Mouse (Mus musculus) forebrain, embryonic 15.5 days (tissue): ENCODE data around the gene Fbxw9. TPM values are rescaled to one million over a fixed set of nuclear protein-coding genes. Genes with fewer than 3 reads are reported as not detected.

Source experiments
- ATAC-seq: fragments of 200-750 bp; cut with Nextera tagmentation; replicated peaks from 2 replicates; pipeline ENCODE4 v1.8.0; 2017; ENCODE audit warnings: mild to moderate bottlenecking, moderate TSS enrichment, moderate library complexity
- H3K27ac ChIP-seq: fragments of 300-500 bp; sonication (generic); replicated peaks from 2 replicates; pipeline ENCODE4 v1.5.1; 2015; ENCODE audit warnings: mild to moderate bottlenecking, inconsistent platforms
- H3K27me3 ChIP-seq: fragments of 300-500 bp; sonication (generic); 2 replicates; pipeline ENCODE4 v1.6.1; 2015; ENCODE audit warnings: inconsistent platforms
- H3K36me3 ChIP-seq: fragments of 300-500 bp; sonication (generic); 2 replicates; pipeline ENCODE4 v1.6.1; 2015; ENCODE audit warnings: mild to moderate bottlenecking, inconsistent platforms
- H3K4me1 ChIP-seq: fragments of 300-500 bp; sonication (generic); 2 replicates; pipeline ENCODE4 v1.6.1; 2015; ENCODE audit warnings: inconsistent platforms
- H3K4me2 ChIP-seq: fragments of 300-500 bp; sonication (generic); replicated peaks from 2 replicates; pipeline ENCODE4 v1.6.1; 2015; ENCODE audit warnings: mild to moderate bottlenecking, inconsistent platforms
- H3K4me3 ChIP-seq: fragments of 300-500 bp; sonication (generic); 2 replicates; pipeline ENCODE4 v1.5.1; 2015; ENCODE audit warnings: mild to moderate bottlenecking, inconsistent platforms
- H3K9ac ChIP-seq: fragments of 300-500 bp; sonication (generic); replicated peaks from 2 replicates; pipeline ENCODE4 v1.6.1; 2015; ENCODE audit warnings: mild to moderate bottlenecking, inconsistent platforms
- H3K9me3 ChIP-seq: fragments of 300-500 bp; sonication (generic); 2 replicates; pipeline ENCODE4 v1.6.1; 2016; ENCODE audit warnings: inconsistent platforms
- WGBS: fragments of 180-500 bp; shearing (Covaris S2); methylation state at CpG from one replicate; pipeline ENCODE4 v1.1.7; 2015; ENCODE audit warnings: mixed read lengths; 5-methylcytosine and 5-hydroxymethylcytosine counted together
- microRNA-seq: library from miRNA; unstranded; fragments of <30 nt; microRNA quantifications from one replicate; pipeline ENCODE4, GENCODE M21; 2016
- polyA plus RNA-seq: library from polyadenylated mRNA; unstranded; fragments of >200 nt; fragmentation: Nextera tagmentation; extraction: Ambion mirVana; gene quantifications from 2 replicates; pipeline ENCODE4 v1.2.1, GENCODE M21; 2015

Fbxw9 gene
- polyA plus RNA-seq, 1 experiment from 2014 or later: 67.1 TPM

GRCm38 (mm10) chr8:85095051-85095450 lies 35.2 kb downstream of the Fbxw9 start:
- no peak overlapping the region for H3K9ac ChIP-seq
- no peaks in the 10 kb centered on the region for H3K27me3 ChIP-seq
- H3K9me3 ChIP-seq: no peaks in the 10 kb centered on the region
- no peaks in the 10 kb centered on the region for H3K4me1 ChIP-seq
- no peak overlapping the region for H3K4me3 ChIP-seq
- no peak overlapping the region for H3K27ac ChIP-seq
- no peak for ATAC-seq
- WGBS: 93% methylated on average over 13 of the region's 13 CpGs
- H3K4me2 ChIP-seq: no peak overlapping the region
- H3K36me3 ChIP-seq: peaks cover 37% of the 10 kb centered on the region

GRCm38 (mm10) chr8:85095566-85095965 lies 35.7 kb downstream of the Fbxw9 start:
- Histone ChIP-seq H3K9ac (no peak overlapping the region), H3K4me3 (no peak overlapping the region), H3K4me1 (no peaks in the 10 kb centered on the region), H3K27me3 (no peaks in the 10 kb centered on the region), H3K27ac (no peak overlapping the region), H3K9me3 (no peaks in the 10 kb centered on the region), H3K36me3 (peaks cover 37% of the 10 kb centered on the region), H3K4me2 (no peak overlapping the region)
- ATAC-seq: no peak
- WGBS: 95% methylated on average over 7 of the region's 7 CpGs

DNA sequence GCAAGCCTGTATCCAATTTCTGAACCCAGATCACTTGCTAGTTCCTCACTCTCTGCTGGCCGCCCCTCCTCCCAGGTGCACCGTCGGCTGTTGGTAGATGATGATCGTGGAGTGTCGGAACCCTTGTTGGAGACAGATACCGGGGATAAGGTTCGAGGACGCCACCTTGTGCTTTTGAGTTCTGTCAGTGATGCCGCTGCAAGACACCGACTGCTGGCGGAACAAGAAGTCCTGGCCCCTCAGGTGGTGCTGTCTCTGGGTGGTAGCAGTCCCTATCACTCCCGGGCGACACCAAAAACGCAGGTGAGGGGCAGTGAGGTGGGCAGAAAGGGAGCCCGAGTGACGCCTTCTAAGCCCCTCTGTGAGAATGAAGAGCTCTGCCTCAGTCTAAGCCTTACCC lies 36.3 kb downstream of the Fbxw9 start:
- WGBS: 94% methylated on average over 16 of the region's 16 CpGs
- Histone ChIP-seq H3K9ac (no peak overlapping the region), H3K9me3 (no peaks in the 10 kb centered on the region), H3K27ac (no peak overlapping the region), H3K27me3 (no peaks in the 10 kb centered on the region), H3K36me3 (peaks cover 37% of the 10 kb centered on the region), H3K4me3 (no peak overlapping the region), H3K4me2 (no peak overlapping the region), H3K4me1 (no peaks in the 10 kb centered on the region)
- ATAC-seq: no peak

- H3K4me3 ChIP-seq: no peak overlapping the region
- H3K36me3 ChIP-seq: peaks cover 37% of the 10 kb centered on the region
- no peaks in the 10 kb centered on the region for H3K9me3 ChIP-seq
- ATAC-seq: no peak
- H3K27ac ChIP-seq: no peak overlapping the region
- H3K27me3 ChIP-seq: no peaks in the 10 kb centered on the region
- H3K4me1 ChIP-seq: no peaks in the 10 kb centered on the region
- H3K4me2 ChIP-seq: no peak overlapping the region
- no peak overlapping the region for H3K9ac ChIP-seq
- WGBS: 92% methylated on average over 4 of the region's 4 CpGs
Observed at GRCm38 (mm10) chr8:85096850-85097249, 37.0 kb downstream of the Fbxw9 start.

- no peak overlapping the region for H3K9ac ChIP-seq
- H3K27me3 ChIP-seq: no peaks in the 10 kb centered on the region
- peaks cover 31% of the 10 kb centered on the region for H3K36me3 ChIP-seq
- no peaks in the 10 kb centered on the region for H3K4me1 ChIP-seq
- whole genome bisulfite sequencing: 86% methylated on average over 4 of the region's 4 CpGs
- H3K4me3 ChIP-seq: no peak overlapping the region
- no peak overlapping the region for H3K4me2 ChIP-seq
- ATAC-seq: no peak
- no peak overlapping the region for H3K27ac ChIP-seq
- no peaks in the 10 kb centered on the region for H3K9me3 ChIP-seq
Observed at GRCm38 (mm10) chr8:85100076-85100665, 40.3 kb downstream of the Fbxw9 start.

DNA sequence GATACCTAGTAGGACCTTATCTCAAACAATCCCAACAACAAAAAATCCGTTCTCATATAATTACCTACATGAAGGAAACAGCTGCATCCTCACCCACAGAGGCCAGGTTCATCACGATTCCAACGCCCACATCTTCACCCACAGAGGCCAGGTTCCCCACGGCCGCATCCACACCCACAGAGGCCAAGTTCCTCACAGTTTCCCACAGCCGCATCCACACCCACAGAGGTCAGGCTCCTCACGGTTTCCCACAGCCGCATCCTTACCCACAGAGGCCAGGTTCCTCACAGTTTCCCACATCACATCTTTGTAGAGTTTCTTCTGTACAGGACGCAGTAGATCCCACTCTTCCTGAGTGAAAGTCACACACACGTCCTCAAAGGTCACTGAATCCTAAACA lies 53.4 kb downstream of the Fbxw9 start:
- H3K9ac ChIP-seq: no peak overlapping the region
- no peak overlapping the region for H3K4me2 ChIP-seq
- H3K36me3 ChIP-seq: peaks cover 26% of the 10 kb centered on the region
- no peak overlapping the region for H3K27ac ChIP-seq
- 95% methylated on average over 10 of the region's 10 CpGs for WGBS
- no peaks in the 10 kb centered on the region; the same call in 1 of the 2 replicates for H3K9me3 ChIP-seq
- no peaks in the 10 kb centered on the region for H3K27me3 ChIP-seq
- H3K4me1 ChIP-seq: no peaks in the 10 kb centered on the region
- ATAC-seq: no peak
- no peak overlapping the region for H3K4me3 ChIP-seq

- Histone ChIP-seq H3K4me2 (no peak overlapping the region), H3K9ac (no peak overlapping the region), H3K4me3 (no peak overlapping the region), H3K27me3 (no peaks in the 10 kb centered on the region), H3K27ac (no peak overlapping the region), H3K4me1 (no peaks in the 10 kb centered on the region), H3K36me3 (peaks cover 14% of the 10 kb centered on the region; the same call in 1 of the 2 replicates), H3K9me3 (no peaks in the 10 kb centered on the region; the same call in 1 of the 2 replicates)
- WGBS: 80% methylated on average over 4 of the region's 4 CpGs
- ATAC-seq: no peak
Observed at GRCm38 (mm10) chr8:85115501-85115900, 55.6 kb downstream of the Fbxw9 start.

Small RNA genes lying within 50 kb of the gene (microRNA-seq; reads per million reads assigned to microRNA genes)
- gene Gm23388 (1.8 reads per million), gene Mir7070 (1.5 reads per million)

Other genes starting within 250 kb of the Fbxw9 start
- gene Dand5, start 237.2 kb upstream of the Fbxw9 start, polyA plus RNA-seq: 8.1 and 8.9 TPM in 2 replicates
- gene Gadd45gip1, start 228.5 kb upstream of the Fbxw9 start, polyA plus RNA-seq: 36.3 and 39.9 TPM in 2 replicates
- gene Rad23a, start 219.4 kb upstream of the Fbxw9 start, polyA plus RNA-seq: 82.1 and 85.1 TPM in 2 replicates
- 559 and 575 TPM in 2 replicates for gene Calr, start 213.1 kb upstream of the Fbxw9 start, polyA plus RNA-seq
- 122 and 127 TPM in 2 replicates for gene Farsa, start 203.1 kb upstream of the Fbxw9 start, polyA plus RNA-seq
- gene Syce2, start 187.9 kb upstream of the Fbxw9 start, polyA plus RNA-seq: 55.0 and 64.4 TPM in 2 replicates
- 36.2 and 37.4 TPM in 2 replicates for gene Gcdh, start 166.1 kb upstream of the Fbxw9 start, polyA plus RNA-seq
- gene Klf1, start 158.1 kb upstream of the Fbxw9 start, polyA plus RNA-seq: 0.75 and 0.87 TPM in 2 replicates
- gene Dnase2a, start 151.5 kb upstream of the Fbxw9 start, polyA plus RNA-seq: 5.6 TPM in 2 replicates
- 48.3 and 52.5 TPM in 2 replicates for gene Mast1, start 122.7 kb upstream of the Fbxw9 start, polyA plus RNA-seq
- gene Rtbdn, start 113.1 kb upstream of the Fbxw9 start, polyA plus RNA-seq: 2.0 and 2.3 TPM in 2 replicates
- gene Gm49661, start 90.6 kb upstream of the Fbxw9 start, polyA plus RNA-seq: not detected in 2 replicates
- gene Prdx2, start 90.5 kb upstream of the Fbxw9 start, polyA plus RNA-seq: 1,445 and 1,467 TPM in 2 replicates
- gene Rnaseh2a, start 90.3 kb upstream of the Fbxw9 start, polyA plus RNA-seq: 96.4 and 98.5 TPM in 2 replicates
- 7.6 TPM in 2 replicates for gene Junb, start 81.3 kb upstream of the Fbxw9 start, polyA plus RNA-seq
- 28.0 and 29.7 TPM in 2 replicates for gene Hook2, start 69.5 kb upstream of the Fbxw9 start, polyA plus RNA-seq
- not detected in 2 replicates for gene Best2, start 45.5 kb upstream of the Fbxw9 start, polyA plus RNA-seq
- gene Asna1, start 34.8 kb upstream of the Fbxw9 start, polyA plus RNA-seq: 152 and 154 TPM in 2 replicates
- 141 and 150 TPM in 2 replicates for gene Trir, start 33.2 kb upstream of the Fbxw9 start, polyA plus RNA-seq
- gene Tnpo2, start 23.1 kb upstream of the Fbxw9 start, polyA plus RNA-seq: 57.9 and 64.1 TPM in 2 replicates
- 1.2 and 2.0 TPM in 2 replicates for gene Gm5741, start 7.9 kb downstream of the Fbxw9 start, polyA plus RNA-seq
- 91.4 and 92.3 TPM in 2 replicates for gene Dhps, start 11.7 kb downstream of the Fbxw9 start, polyA plus RNA-seq
- gene Wdr83os, start 20.7 kb downstream of the Fbxw9 start, polyA plus RNA-seq: 120 and 132 TPM in 2 replicates
- gene Wdr83, start 21.3 kb downstream of the Fbxw9 start, polyA plus RNA-seq: 62.1 and 62.3 TPM in 2 replicates
- gene Man2b1, start 23.2 kb downstream of the Fbxw9 start, polyA plus RNA-seq: 16.9 and 17.0 TPM in 2 replicates
- 3.8 and 4.1 TPM in 2 replicates for gene Zfp791, start 63.0 kb downstream of the Fbxw9 start, polyA plus RNA-seq
- gene Cks1brt, start 91.9 kb downstream of the Fbxw9 start, polyA plus RNA-seq: not detected in 2 replicates
- gene Olfr371, start 165.9 kb downstream of the Fbxw9 start, polyA plus RNA-seq: not detected in 2 replicates
- 82.8 and 87.4 TPM in 2 replicates for gene Orc6, start 239.6 kb downstream of the Fbxw9 start, polyA plus RNA-seq
- gene Vps35, start 239.7 kb downstream of the Fbxw9 start, polyA plus RNA-seq: 175 and 190 TPM in 2 replicates